Comparison of ENCODE assay signal across 9 mouse cellular contexts in genomic region chr6:95484183-95484818, GRCm38 (mm10).
DNase-seq lines count a peak whose midpoint lies in the region; ATAC-seq and TF ChIP-seq lines count a peak whose summit lies in the region.
"Had no signal": no experiment of that assay in that cellular context is flagged by ENCODE, and none has a peak within 500 bp of the region (broad histone marks: within the 10 kb centered on the region; RNA-seq: fewer than 3 reads in every experiment).

No protein-coding gene starts in this region.

- no peaks in the 10 kb centered on the region for H3K9me3 ChIP-seq in kidney, embryonic 14.5 days (ENCODE audit: control insufficient read depth, low read length)
- H3K9me3 ChIP-seq in limb, embryonic 14.5 days (ENCODE audit: control insufficient read depth, low read length): no peaks in the 10 kb centered on the region

- H3K36me3 ChIP-seq in kidney, embryonic 14.5 days (ENCODE audit: control insufficient read depth, insufficient read depth, low read length): no peaks in the 10 kb centered on the region; the same call in 1 of the 2 replicates
- H3K36me3 ChIP-seq in limb, embryonic 14.5 days (ENCODE audit: control insufficient read depth, insufficient read depth, low read length): no peaks in the 10 kb centered on the region

- WGBS in kidney, embryonic 14.5 days: 47% methylated on average over 7 of the region's 7 CpGs
- WGBS in limb, embryonic 14.5 days: 60% methylated on average over 7 of the region's 7 CpGs

- no peak for TF ChIP-seq POLR2A in limb, embryonic 14.5 days (IDR thresholded peaks at IDR 0.05; ENCODE audit: borderline replicate concordance, extremely low read depth, insufficient read depth, insufficient read length)

- no peak overlapping the region for H3K27ac ChIP-seq in kidney, embryonic 14.5 days (ENCODE audit: low read depth, low read length)
- no peak overlapping the region for H3K27ac ChIP-seq in limb, embryonic 14.5 days (replicated peaks; ENCODE audit: low read depth, low read length)

- DNase-seq in ovary, postnatal 36 days (ENCODE audit: low spot score): peak; percentile 18
- no peak for DNase-seq in ovary, postnatal 10 days (ENCODE audit: low spot score)
- peak; percentile 74 to 75 for DNase-seq in cerebellum, postnatal 14 days
- peak; percentile 11 for DNase-seq in heart, adult 8-10 months (ENCODE audit: low spot score)
- peak; percentile 52 for DNase-seq in limb, embryonic 14.5 days (ENCODE audit: low spot score)
- DNase-seq in retina, adult 2 months (ENCODE audit: low read depth, low spot score): peak; percentile 29
- DNase-seq in spleen, postnatal 4 days (ENCODE audit: low spot score in 2 of 2): no peak

- ATAC-seq in kidney, embryonic 14.5 days (ENCODE audit: low FRiP score, low TSS enrichment): peak; percentile 85
- no peak for ATAC-seq in limb, embryonic 14.5 days (ENCODE audit: low FRiP score, low read depth)

- H3K4me3 ChIP-seq in kidney, embryonic 14.5 days (ENCODE audit: low read length): no peak overlapping the region
- H3K4me3 ChIP-seq in limb, embryonic 14.5 days (replicated peaks; ENCODE audit: low read length): no peak overlapping the region
- H3K4me3 ChIP-seq: megakaryocyte, embryonic 14.5 days had no signal

- no peak overlapping the region for H3K4me2 ChIP-seq in kidney, embryonic 14.5 days (replicated peaks; ENCODE audit: low read depth, low read length)
- H3K4me2 ChIP-seq in limb, embryonic 14.5 days (replicated peaks; ENCODE audit: low read depth, low read length, severe bottlenecking): no peak overlapping the region

- no peak overlapping the region for H3K9ac ChIP-seq in kidney, embryonic 14.5 days (ENCODE audit: low read depth, low read length)
- no peak overlapping the region for H3K9ac ChIP-seq in limb, embryonic 14.5 days (ENCODE audit: low read depth, low read length, severe bottlenecking)

- no peaks in the 10 kb centered on the region for H3K27me3 ChIP-seq in kidney, embryonic 14.5 days (ENCODE audit: control insufficient read depth, insufficient read depth, low read length)
- no peaks in the 10 kb centered on the region for H3K27me3 ChIP-seq in limb, embryonic 14.5 days (ENCODE audit: control insufficient read depth, insufficient read depth, low read length)
- H3K27me3 ChIP-seq: megakaryocyte, embryonic 14.5 days had no signal

- H3K4me1 ChIP-seq in kidney, embryonic 14.5 days (ENCODE audit: control insufficient read depth, insufficient read depth, low read length): peaks cover 4% of the 10 kb centered on the region; the same call in 1 of the 2 replicates
- no peaks in the 10 kb centered on the region for H3K4me1 ChIP-seq in limb, embryonic 14.5 days (ENCODE audit: control insufficient read depth, insufficient read depth, low read length)

Comparison
In these comparisons a context has a peak if more than half of its experiments do, and no peak if none do; other contexts are left out.
1. DNase-seq: peak in ovary, postnatal 36 days (single experiment), cerebellum, postnatal 14 days (2 of 2), heart, adult 8-10 months (single experiment), limb, embryonic 14.5 days (single experiment) and retina, adult 2 months (single experiment); none in ovary, postnatal 10 days (single experiment) and spleen, postnatal 4 days (0 of 2).